Mouse (Mus musculus) layer of hippocampus, postnatal 25 days (tissue): ENCODE data around the gene Gm20696. TPM values are rescaled to one million over a fixed set of nuclear protein-coding genes. Genes with fewer than 3 reads are reported as not detected.

ENCODE experiments used
- DNase-seq, 2 experiments: peaks; one replicate each; pipeline ENCODE4 v3.0.0; 2022; ENCODE audit warnings: mixed read lengths in 2 of 2, low spot score in 1 of 2; ENCODE audit errors: extremely low spot score in 1 of 2
- total RNA-seq, 2 experiments: library from RNA; stranded (reverse); gene quantifications; 2 replicates each; pipeline ENCODE4 v1.2.3; 2021

Gm20696 gene
- total RNA-seq, 2 experiments from 2014 or later: 6.5 to 7.8 TPM

- DNase-seq: no peak
Measured at GRCm38 (mm10) chr6:99310171-99310500, 356.5 kb downstream of the Gm20696 start.

GRCm38 (mm10) chr6:99309466-99310170 is 357.0 kb downstream of the Gm20696 start:
- DNase-seq: no peak

- DNase-seq: no peak
Measured at GRCm38 (mm10) chr6:99305751-99306150, 360.8 kb downstream of the Gm20696 start.

- no peak for DNase-seq
Measured at GRCm38 (mm10) chr6:99305236-99305635, 361.4 kb downstream of the Gm20696 start.

- no peak for DNase-seq
Measured at GRCm38 (mm10) chr6:99302662-99303435, 363.7 kb downstream of the Gm20696 start.

- DNase-seq: no peak
Measured at GRCm38 (mm10) chr6:99301923-99302322, 364.7 kb downstream of the Gm20696 start.

GRCm38 (mm10) chr6:99300235-99300634 is 366.4 kb downstream of the Gm20696 start:
- DNase-seq: no peak

- DNase-seq: no peak
Measured at GRCm38 (mm10) chr6:99299196-99299595, 367.4 kb downstream of the Gm20696 start.

GRCm38 (mm10) chr6:99297535-99297934 is 369.1 kb downstream of the Gm20696 start:
- no peak for DNase-seq

GRCm38 (mm10) chr6:99295495-99295894 is 371.1 kb downstream of the Gm20696 start:
- no peak for DNase-seq

- no peak for DNase-seq
Measured at GRCm38 (mm10) chr6:99289220-99289619, 377.4 kb downstream of the Gm20696 start.

- no peak for DNase-seq
Measured at GRCm38 (mm10) chr6:99285026-99285425, 381.6 kb downstream of the Gm20696 start.

- no peak for DNase-seq
Measured at GRCm38 (mm10) chr6:99284019-99284418, 382.6 kb downstream of the Gm20696 start.

- DNase-seq: no peak
Measured at GRCm38 (mm10) chr6:99282866-99283657, 383.5 kb downstream of the Gm20696 start.

GRCm38 (mm10) chr6:99281433-99281832 is 385.2 kb downstream of the Gm20696 start:
- no peak for DNase-seq

GRCm38 (mm10) chr6:99280619-99281018 is 386.0 kb downstream of the Gm20696 start:
- no peak for DNase-seq

- DNase-seq: no peak
Measured at GRCm38 (mm10) chr6:99277251-99277650, 389.3 kb downstream of the Gm20696 start.

GRCm38 (mm10) chr6:99276297-99276653 is 390.3 kb downstream of the Gm20696 start:
- DNase-seq: no peak

GRCm38 (mm10) chr6:99275381-99276296 is 391.0 kb downstream of the Gm20696 start:
- DNase-seq: no peak

- no peak for DNase-seq
Measured at GRCm38 (mm10) chr6:99274667-99275066, 391.9 kb downstream of the Gm20696 start.
